Mouse (Mus musculus): ENCODE measurements at regions not wholly inside any gene's neighbourhood (a gene's known extent, or its start where the extent isn't known, plus 50 kb on each side); places are given as distances from the start of the nearest gene placed in this dataset.

DNA sequence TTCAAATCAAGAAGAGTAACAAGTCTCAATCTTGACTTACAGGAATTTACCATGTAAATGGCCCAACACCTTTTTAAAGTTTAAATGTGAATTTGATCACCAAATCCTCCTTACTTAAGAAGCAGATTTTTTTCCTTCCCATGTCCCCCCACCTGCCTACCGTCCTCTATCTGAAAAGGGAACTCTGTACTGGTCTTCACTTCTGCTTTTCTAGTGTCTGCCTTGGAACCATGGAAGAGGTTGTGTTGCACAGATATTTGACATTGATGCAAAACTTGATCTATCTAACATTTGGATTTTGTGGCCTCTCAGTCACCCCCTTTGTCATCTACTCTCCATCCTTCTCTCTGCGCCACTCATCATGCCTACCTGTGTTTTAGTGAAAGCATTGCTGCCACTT lies 143.3 kb upstream of the Adgrl3 start:
- no peaks in the 10 kb centered on the region for H3K27me3 ChIP-seq (ENCODE audit: control insufficient read depth, insufficient read depth, low read length)
- no peak overlapping the region for H3K27ac ChIP-seq (replicated peaks; ENCODE audit: low read depth, low read length)
- no peaks in the 10 kb centered on the region for H3K36me3 ChIP-seq (ENCODE audit: control insufficient read depth, insufficient read depth, low read length)
- 82% methylated on average over 2 of the region's 2 CpGs for WGBS
- no peaks in the 10 kb centered on the region for H3K4me1 ChIP-seq (ENCODE audit: control insufficient read depth, insufficient read depth, low read length)
- H3K4me2 ChIP-seq (ENCODE audit: low read depth, severe bottlenecking), result no peak overlapping the region
- H3K9ac ChIP-seq (ENCODE audit: low read length), result no peak overlapping the region
- H3K9me3 ChIP-seq (ENCODE audit: control insufficient read depth, low read length), result no peaks in the 10 kb centered on the region
- no peak for ATAC-seq (ENCODE audit: insufficient number of reproducible peaks, low FRiP score, low TSS enrichment, low read depth)
- no peak overlapping the region for H3K4me3 ChIP-seq (ENCODE audit: low read depth, low read length)
- no peak for DNase-seq (ENCODE audit: low spot score)

DNA sequence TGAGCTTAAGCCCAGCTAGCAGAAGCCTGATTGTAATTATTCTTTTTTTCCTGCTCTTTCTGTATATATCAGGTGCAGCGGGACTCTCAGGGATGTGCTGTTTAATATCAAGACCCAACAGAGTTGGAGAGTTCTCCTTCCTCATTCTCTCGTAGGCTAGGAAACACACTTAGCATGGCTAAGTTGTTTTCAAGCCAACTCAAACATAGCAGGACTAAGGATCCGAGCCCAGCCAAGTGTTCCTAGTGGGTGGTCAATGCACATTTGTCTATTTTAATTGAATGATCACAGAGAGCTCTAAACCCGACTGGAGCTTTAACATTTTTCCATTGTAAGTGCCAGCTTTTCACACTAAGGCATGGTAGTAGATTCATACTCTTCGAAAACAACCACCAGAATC lies 121.7 kb upstream of the Adgrl3 start:
- no peaks in the 10 kb centered on the region for H3K4me1 ChIP-seq (ENCODE audit: control insufficient read depth, insufficient read depth, low read length)
- 73% methylated on average over 5 of the region's 5 CpGs for WGBS
- no peaks in the 10 kb centered on the region for H3K27me3 ChIP-seq (ENCODE audit: control insufficient read depth, insufficient read depth, low read length)
- no peak overlapping the region for H3K27ac ChIP-seq (replicated peaks; ENCODE audit: low read depth, low read length)
- no peaks in the 10 kb centered on the region for H3K36me3 ChIP-seq (ENCODE audit: control insufficient read depth, insufficient read depth, low read length)
- no peaks in the 10 kb centered on the region for H3K9me3 ChIP-seq (ENCODE audit: control insufficient read depth, low read length)
- ATAC-seq (ENCODE audit: insufficient number of reproducible peaks, low FRiP score, low TSS enrichment, low read depth), result no peak
- H3K4me3 ChIP-seq (ENCODE audit: low read depth, low read length), result no peak overlapping the region
- no peak overlapping the region for H3K9ac ChIP-seq (ENCODE audit: low read length)
- no peak for DNase-seq (ENCODE audit: low spot score)
- no peak overlapping the region for H3K4me2 ChIP-seq (ENCODE audit: low read depth, severe bottlenecking)

DNA sequence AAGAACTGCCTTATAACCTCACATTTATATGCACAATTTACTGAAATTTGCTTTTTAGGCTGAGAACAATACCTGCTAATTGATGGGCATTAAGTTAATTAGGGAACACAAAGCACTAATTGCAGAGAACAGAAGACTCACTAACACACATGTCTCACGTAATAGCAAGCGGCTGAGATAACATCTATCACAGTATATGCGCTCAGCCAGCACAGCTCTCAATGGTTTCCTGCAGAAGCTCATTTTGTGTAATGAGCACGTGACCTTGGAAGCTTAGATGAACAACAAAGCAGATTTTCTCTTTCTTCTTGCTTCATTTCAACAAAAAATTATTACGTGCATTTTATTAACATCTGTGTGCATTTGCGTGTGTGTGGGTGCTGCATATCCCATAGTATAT lies 111.2 kb upstream of the Adgrl3 start:
- Histone ChIP-seq H3K27me3 (ENCODE audit: control insufficient read depth, insufficient read depth, low read length) (no peaks in the 10 kb centered on the region), H3K4me1 (ENCODE audit: control insufficient read depth, insufficient read depth, low read length) (no peaks in the 10 kb centered on the region), H3K4me2 (ENCODE audit: low read depth, severe bottlenecking) (no peak overlapping the region), H3K36me3 (ENCODE audit: control insufficient read depth, insufficient read depth, low read length) (no peaks in the 10 kb centered on the region), H3K4me3 (ENCODE audit: low read depth, low read length) (no peak overlapping the region), H3K9ac (ENCODE audit: low read length) (no peak overlapping the region), H3K27ac (replicated peaks; ENCODE audit: low read depth, low read length) (no peak overlapping the region), H3K9me3 (ENCODE audit: control insufficient read depth, low read length) (no peaks in the 10 kb centered on the region)
- ATAC-seq (ENCODE audit: insufficient number of reproducible peaks, low FRiP score, low TSS enrichment, low read depth) (no peak), DNase-seq (ENCODE audit: low spot score) (no peak)
- WGBS, result 85% methylated on average over 6 of the region's 6 CpGs

GRCm38 (mm10) chr5:80938791-80939190 lies 81.1 kb upstream of the Adgrl3 start:
- no peak for DNase-seq (ENCODE audit: low spot score)
- Histone ChIP-seq H3K4me3 (ENCODE audit: low read depth, low read length) (no peak overlapping the region), H3K4me2 (ENCODE audit: low read depth, severe bottlenecking) (no peak overlapping the region), H3K4me1 (ENCODE audit: control insufficient read depth, insufficient read depth, low read length) (no peaks in the 10 kb centered on the region), H3K9me3 (ENCODE audit: control insufficient read depth, low read length) (no peaks in the 10 kb centered on the region), H3K27ac (replicated peaks; ENCODE audit: low read depth, low read length) (no peak overlapping the region), H3K27me3 (ENCODE audit: control insufficient read depth, insufficient read depth, low read length) (no peaks in the 10 kb centered on the region), H3K9ac (ENCODE audit: low read length) (no peak overlapping the region), H3K36me3 (ENCODE audit: control insufficient read depth, insufficient read depth, low read length) (no peaks in the 10 kb centered on the region)
- 87% methylated on average over 3 of the region's 3 CpGs for WGBS
- ATAC-seq (ENCODE audit: insufficient number of reproducible peaks, low FRiP score, low TSS enrichment, low read depth), result no peak

DNA sequence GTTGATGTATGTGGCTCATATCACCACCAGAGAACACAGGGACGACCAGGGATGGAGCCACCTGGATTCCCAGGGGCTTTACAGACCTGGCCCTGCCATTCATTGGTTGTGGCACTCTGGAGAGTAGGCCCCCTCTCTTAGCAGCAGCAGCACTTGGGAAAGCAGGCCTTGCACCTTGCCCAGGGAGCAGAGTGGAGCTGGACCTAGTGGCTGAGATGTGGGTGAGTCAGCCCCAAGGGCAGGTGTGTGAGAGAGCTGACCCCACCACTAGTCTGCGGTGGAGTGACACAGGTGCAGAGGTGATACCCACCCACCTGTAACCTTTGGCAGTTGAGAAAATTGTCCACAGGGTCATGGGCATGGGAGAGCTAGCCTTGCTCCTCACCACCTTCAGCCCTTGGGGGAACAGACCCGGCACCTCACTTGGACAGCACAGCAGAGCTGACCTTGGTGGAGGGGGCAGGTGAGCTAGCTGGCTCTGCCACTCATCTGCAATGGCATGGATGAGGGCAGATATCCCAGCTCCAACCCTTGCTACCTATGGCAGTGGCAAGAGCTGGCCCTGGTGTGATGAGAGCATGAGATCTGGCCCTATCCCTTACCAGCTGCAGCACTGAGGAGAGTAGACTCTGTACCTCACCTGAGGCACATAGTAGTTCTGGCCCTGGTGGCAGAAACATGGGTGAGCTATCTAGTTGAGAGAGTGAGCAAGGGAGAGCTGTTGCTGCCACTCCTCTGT lies 67.9 kb upstream of the Adgrl3 start:
- no peak for DNase-seq (ENCODE audit: low spot score)
- 87% methylated on average over 3 of the region's 3 CpGs for WGBS
- Histone ChIP-seq H3K27me3 (ENCODE audit: control insufficient read depth, insufficient read depth, low read length) (no peaks in the 10 kb centered on the region), H3K4me2 (ENCODE audit: low read depth, severe bottlenecking) (no peak overlapping the region), H3K4me3 (ENCODE audit: low read depth, low read length) (no peak overlapping the region), H3K36me3 (ENCODE audit: control insufficient read depth, insufficient read depth, low read length) (no peaks in the 10 kb centered on the region), H3K4me1 (ENCODE audit: control insufficient read depth, insufficient read depth, low read length) (peaks cover 9% of the 10 kb centered on the region), H3K9me3 (ENCODE audit: control insufficient read depth, low read length) (no peaks in the 10 kb centered on the region), H3K27ac (replicated peaks; ENCODE audit: low read depth, low read length) (no peak overlapping the region), H3K9ac (ENCODE audit: low read length) (no peak overlapping the region)
- ATAC-seq (ENCODE audit: insufficient number of reproducible peaks, low FRiP score, low TSS enrichment, low read depth), result peak; percentile 55

DNA sequence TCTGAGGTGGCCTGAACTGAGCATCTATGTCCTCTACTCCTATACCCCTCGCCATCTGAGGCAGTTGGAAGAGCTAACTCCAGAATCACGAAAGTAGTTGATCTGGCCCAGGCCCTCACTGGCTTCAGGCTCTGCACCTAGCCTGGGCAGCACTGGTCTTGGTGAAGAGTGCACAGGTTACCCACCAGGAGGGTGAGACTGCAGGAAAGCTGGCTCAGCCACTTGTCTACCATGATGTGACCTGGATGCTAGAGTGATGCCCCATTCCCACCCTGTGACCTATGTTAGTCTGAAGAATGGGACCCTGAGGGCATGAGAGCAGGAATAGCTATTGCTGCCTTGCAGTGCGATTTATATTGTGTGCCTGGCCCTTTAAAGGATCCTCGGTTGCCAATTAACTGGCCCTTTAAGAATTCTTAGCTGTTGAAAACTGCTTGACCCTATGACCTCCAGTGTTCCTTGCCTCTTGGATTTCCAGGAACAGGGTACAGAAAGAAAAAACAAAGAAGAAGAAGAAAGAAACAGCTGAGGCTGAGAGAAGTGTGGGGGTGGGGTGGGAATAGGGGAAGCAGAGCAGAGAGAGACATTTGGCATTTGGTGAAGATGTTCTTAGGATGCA lies 67.2 kb upstream of the Adgrl3 start:
- Histone ChIP-seq H3K9me3 (ENCODE audit: control insufficient read depth, low read length) (no peaks in the 10 kb centered on the region), H3K27me3 (ENCODE audit: control insufficient read depth, insufficient read depth, low read length) (no peaks in the 10 kb centered on the region), H3K4me2 (ENCODE audit: low read depth, severe bottlenecking) (no peak overlapping the region), H3K4me1 (ENCODE audit: control insufficient read depth, insufficient read depth, low read length) (peaks cover 9% of the 10 kb centered on the region), H3K36me3 (ENCODE audit: control insufficient read depth, insufficient read depth, low read length) (no peaks in the 10 kb centered on the region), H3K4me3 (ENCODE audit: low read depth, low read length) (no peak overlapping the region), H3K9ac (ENCODE audit: low read length) (no peak overlapping the region), H3K27ac (replicated peaks; ENCODE audit: low read depth, low read length) (no peak overlapping the region)
- WGBS, result 43% methylated on average over 4 of the region's 4 CpGs
- DNase-seq (ENCODE audit: low spot score), result peak; percentile 24
- ATAC-seq (ENCODE audit: insufficient number of reproducible peaks, low FRiP score, low TSS enrichment, low read depth), result peak; percentile 59

All from limb, embryonic 11.5 days (tissue).